ENCODE assay signal across 12 mouse cellular contexts in the genomic region with DNA sequence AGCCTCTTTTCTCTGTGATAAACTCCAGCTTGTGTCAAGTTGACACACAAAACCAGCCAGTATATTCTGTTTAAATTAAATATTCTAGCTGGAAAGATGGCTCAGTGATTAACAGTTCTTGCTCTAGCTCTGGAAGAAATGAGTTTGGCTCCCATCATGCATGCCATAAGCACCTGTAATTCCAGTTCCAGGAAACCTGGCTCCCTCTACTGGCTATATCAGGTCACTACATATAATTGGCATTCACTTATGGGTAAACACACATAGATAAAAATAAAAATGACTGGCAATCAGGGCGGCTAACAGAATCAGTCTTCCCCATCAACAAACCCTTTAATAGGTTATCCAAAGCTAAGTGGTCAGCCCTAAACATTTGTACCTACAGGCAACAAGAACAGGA.
DNase-seq lines count a peak whose midpoint lies in the region; ATAC-seq and TF ChIP-seq lines count a peak whose summit lies in the region.
"Had no signal": no experiment of that assay in that cellular context is flagged by ENCODE, and none has a peak within 500 bp of the region (broad histone marks: within the 10 kb centered on the region; RNA-seq: fewer than 3 reads in every experiment).

No protein-coding gene starts in this region.

- H3K9ac ChIP-seq in forebrain, embryonic 13.5 days, result no peak overlapping the region
- no peak overlapping the region for H3K9ac ChIP-seq in forebrain, embryonic 16.5 days (replicated peaks; ENCODE audit: low read depth, low read length)
- no peak overlapping the region for H3K9ac ChIP-seq in liver, adult 2 months (ENCODE audit: low read depth, low read length)
- H3K9ac ChIP-seq in liver, embryonic 12.5 days, result no peak overlapping the region
- H3K9ac ChIP-seq: heart, embryonic 12.5 days had no signal

- peak; percentile 46 for TF ChIP-seq CTCF in liver, adult 2 months (IDR thresholded peaks at IDR 0.05; ENCODE audit: low read depth, low read length)

- no peak overlapping the region for H3K27ac ChIP-seq in forebrain, embryonic 13.5 days
- H3K27ac ChIP-seq in forebrain, embryonic 16.5 days (ENCODE audit: low read length), result no peak overlapping the region
- no peak overlapping the region for H3K27ac ChIP-seq in liver, adult 2 months (replicated peaks; ENCODE audit: insufficient read depth, low read depth, low read length)
- H3K27ac ChIP-seq in liver, embryonic 12.5 days, result no peak overlapping the region

- no peak overlapping the region for H3K4me3 ChIP-seq in forebrain, embryonic 13.5 days
- H3K4me3 ChIP-seq in forebrain, embryonic 16.5 days (replicated peaks; ENCODE audit: low read length), result no peak overlapping the region
- no peak overlapping the region for H3K4me3 ChIP-seq in liver, adult 2 months (ENCODE audit: insufficient read depth, low read depth, low read length)
- H3K4me3 ChIP-seq in liver, embryonic 12.5 days, result no peak overlapping the region
- H3K4me3 ChIP-seq: erythroblast, embryonic 14.5 days; heart, embryonic 12.5 days; megakaryocyte, embryonic 14.5 days had no signal

- no peaks in the 10 kb centered on the region for H3K9me3 ChIP-seq in forebrain, embryonic 13.5 days (replicated peaks)
- H3K9me3 ChIP-seq in forebrain, embryonic 16.5 days (ENCODE audit: control insufficient read depth, low read length), result no peaks in the 10 kb centered on the region
- no peaks in the 10 kb centered on the region for H3K9me3 ChIP-seq in liver, embryonic 12.5 days (replicated peaks)
- H3K9me3 ChIP-seq: heart, embryonic 12.5 days; megakaryocyte, embryonic 14.5 days had no signal

- peak; percentile 19; the same call in 1 of the 2 replicates for ATAC-seq in forebrain, embryonic 13.5 days
- no peak for ATAC-seq in forebrain, embryonic 16.5 days
- ATAC-seq in liver, embryonic 12.5 days, result no peak

- WGBS in forebrain, embryonic 13.5 days, result 33% methylated on average over 1 of the region's 1 CpGs
- WGBS in forebrain, embryonic 16.5 days, result 52% methylated on average over 1 of the region's 1 CpGs
- WGBS in liver, adult 2 months, result 23% methylated on average over 1 of the region's 1 CpGs
- 15% methylated on average over 1 of the region's 1 CpGs for WGBS in liver, embryonic 12.5 days (ENCODE audit: insufficient replicate concordance)

- H3K36me3 ChIP-seq in forebrain, embryonic 13.5 days (ENCODE audit: poor library complexity, severe bottlenecking), result no peaks in the 10 kb centered on the region
- H3K36me3 ChIP-seq in forebrain, embryonic 16.5 days (ENCODE audit: control insufficient read depth, insufficient read depth), result no peaks in the 10 kb centered on the region
- H3K36me3 ChIP-seq in liver, adult 2 months (ENCODE audit: control insufficient read depth, insufficient read depth, low read length), result no peaks in the 10 kb centered on the region
- no peaks in the 10 kb centered on the region for H3K36me3 ChIP-seq in liver, embryonic 12.5 days
- H3K36me3 ChIP-seq: heart, embryonic 12.5 days had no signal

- no peak overlapping the region for H3K4me2 ChIP-seq in forebrain, embryonic 13.5 days
- H3K4me2 ChIP-seq in forebrain, embryonic 16.5 days (ENCODE audit: low read length), result no peak overlapping the region
- no peak overlapping the region for H3K4me2 ChIP-seq in liver, embryonic 12.5 days
- H3K4me2 ChIP-seq: heart, embryonic 12.5 days had no signal

- TF ChIP-seq POLR2A in liver, adult 2 months (IDR thresholded peaks at IDR 0.05; ENCODE audit: extremely low read depth, insufficient read depth, low read length), result no peak

- DNase-seq in liver, adult 2 months (ENCODE audit: extremely low read depth, low read depth, low spot score), result peak; percentile 34
- DNase-seq in Muller cell, postnatal 12 days (ENCODE audit: inconsistent ontology term), result peak; percentile 2
- DNase-seq in induced T-regulatory cell, adult 2 months (ENCODE audit: low read depth), result peak; percentile 6
- DNase-seq in yolk sac, embryonic 10.5 days (ENCODE audit: low spot score), result no peak
- no peak for DNase-seq in adrenal gland, postnatal 14 days

- no peaks in the 10 kb centered on the region for H3K4me1 ChIP-seq in forebrain, embryonic 13.5 days
- no peaks in the 10 kb centered on the region for H3K4me1 ChIP-seq in forebrain, embryonic 16.5 days (replicated peaks; ENCODE audit: control insufficient read depth, insufficient read depth, low read length)
- H3K4me1 ChIP-seq in liver, adult 2 months (ENCODE audit: control insufficient read depth, insufficient read depth, low read length), result no peaks in the 10 kb centered on the region
- H3K4me1 ChIP-seq in liver, embryonic 12.5 days, result no peaks in the 10 kb centered on the region
- H3K4me1 ChIP-seq: heart, embryonic 12.5 days; megakaryocyte, embryonic 14.5 days had no signal

- no peaks in the 10 kb centered on the region for H3K27me3 ChIP-seq in forebrain, embryonic 13.5 days
- H3K27me3 ChIP-seq in forebrain, embryonic 16.5 days (replicated peaks; ENCODE audit: control insufficient read depth, insufficient read depth, low read length), result no peaks in the 10 kb centered on the region
- H3K27me3 ChIP-seq in liver, adult 2 months (ENCODE audit: control insufficient read depth, insufficient read depth, low read length), result no peaks in the 10 kb centered on the region
- H3K27me3 ChIP-seq in liver, embryonic 12.5 days (replicated peaks), result no peaks in the 10 kb centered on the region
- H3K27me3 ChIP-seq: CH12.LX; heart, embryonic 12.5 days; megakaryocyte, embryonic 14.5 days had no signal

- no peaks in the 10 kb centered on the region for H3K79me2 ChIP-seq in liver, adult 2 months (ENCODE audit: control insufficient read depth, insufficient read depth, low read length)

Comparison
In these comparisons a context has a peak if more than half of its experiments do, and no peak if none do; other contexts are left out.
1. DNase-seq: peak in liver, adult 2 months (single experiment), Muller cell, postnatal 12 days (single experiment) and induced T-regulatory cell, adult 2 months (single experiment); none in yolk sac, embryonic 10.5 days (single experiment) and adrenal gland, postnatal 14 days (single experiment).